Mouse (Mus musculus) G1E (cell line): ENCODE data around the gene Trpm4.

Source experiments
- CTCF ChIP-seq: IDR thresholded peaks from 2 replicates; pipeline ENCODE4 v1.5.1; 2012; ENCODE audit warnings: low read depth, low read length, inconsistent platforms, mixed read lengths
- POLR2AphosphoS5 ChIP-seq: IDR thresholded peaks from 2 replicates; pipeline ENCODE4 v1.6.1; 2012; ENCODE audit warnings: low read depth, low read length, inconsistent platforms; ENCODE audit not compliant: insufficient replicate concordance

GRCm38 (mm10) chr7:45335056-45335455 is 1.5 kb upstream of the Trpm4 start, which contains the start of gene Hrc:
- no peak for TF ChIP-seq CTCF
- no peak for TF ChIP-seq POLR2AphosphoS5
